Mouse (Mus musculus) liver, embryonic 15.5 days (tissue): ENCODE measurements at regions not wholly inside any gene's neighbourhood (a gene's known extent, or its start where the extent isn't known, plus 50 kb on each side); places are given as distances from the start of the nearest gene placed in this dataset.

ENCODE experiments used
- ATAC-seq: fragments of 200-750 bp; cut with Nextera tagmentation; 2 replicates; pipeline ENCODE4 v1.8.0; 2017; ENCODE audit warnings: moderate number of reproducible peaks, mild to moderate bottlenecking, moderate library complexity; ENCODE audit not compliant: insufficient read depth
- H3K27ac ChIP-seq: fragments of 300-500 bp; sonication (generic); replicated peaks from 2 replicates; pipeline ENCODE4 v1.5.1; 2015; ENCODE audit warnings: mild to moderate bottlenecking, inconsistent platforms
- H3K27me3 ChIP-seq: fragments of 300-500 bp; sonication (generic); 2 replicates; pipeline ENCODE4 v1.6.1; 2015; ENCODE audit warnings: mild to moderate bottlenecking, inconsistent platforms
- H3K36me3 ChIP-seq: fragments of 300-500 bp; sonication (generic); replicated peaks from 2 replicates; pipeline ENCODE4 v1.6.1; 2015; ENCODE audit warnings: moderate library complexity, mild to moderate bottlenecking, inconsistent platforms
- H3K4me1 ChIP-seq: fragments of 300-500 bp; sonication (generic); replicated peaks from 2 replicates; pipeline ENCODE4 v1.6.1; 2015; ENCODE audit warnings: inconsistent platforms
- H3K4me2 ChIP-seq: fragments of 300-500 bp; sonication (generic); 2 replicates; pipeline ENCODE4 v1.6.1; 2015; ENCODE audit warnings: moderate library complexity, mild to moderate bottlenecking, inconsistent platforms
- H3K4me3 ChIP-seq: fragments of 300-500 bp; sonication (generic); replicated peaks from 2 replicates; pipeline ENCODE4 v1.5.1; 2015; ENCODE audit warnings: mild to moderate bottlenecking, inconsistent platforms
- H3K9ac ChIP-seq: fragments of 300-500 bp; sonication (generic); 2 replicates; pipeline ENCODE4 v1.6.1; 2015; ENCODE audit warnings: moderate library complexity, mild to moderate bottlenecking, inconsistent platforms
- H3K9me3 ChIP-seq: fragments of 300-500 bp; sonication (generic); replicated peaks from 2 replicates; pipeline ENCODE4 v1.6.1; 2016; ENCODE audit warnings: inconsistent platforms
- WGBS: fragments of 180-500 bp; shearing (Covaris S2); methylation state at CpG from one replicate; pipeline ENCODE4 v1.1.7; 2015; ENCODE audit warnings: mixed read lengths; ENCODE audit not compliant: insufficient replicate concordance; 5-methylcytosine and 5-hydroxymethylcytosine counted together

GRCm38 (mm10) chr10:9459145-9459544 lies 215.9 kb downstream of the Samd5 start:
- 69% methylated on average over 6 of the region's 6 CpGs for WGBS
- H3K36me3 ChIP-seq = no peaks in the 10 kb centered on the region
- ATAC-seq = no peak

GRCm38 (mm10) chr10:9458466-9458865 lies 216.5 kb downstream of the Samd5 start:
- WGBS = 61% methylated on average over 2 of the region's 2 CpGs

More at GRCm38 (mm10) chr10:9459145-9459544, 215.9 kb downstream of the Samd5 start:
- H3K9me3 ChIP-seq = no peaks in the 10 kb centered on the region
- no peak overlapping the region for H3K4me2 ChIP-seq
- H3K27ac ChIP-seq = no peak overlapping the region
- no peaks in the 10 kb centered on the region for H3K4me1 ChIP-seq
- no peak overlapping the region for H3K4me3 ChIP-seq
- H3K9ac ChIP-seq = no peak overlapping the region
- H3K27me3 ChIP-seq = no peaks in the 10 kb centered on the region

GRCm38 (mm10) chr10:9457222-9457621 lies 217.8 kb downstream of the Samd5 start:
- 71% methylated on average over 1 of the region's 1 CpGs for WGBS
- Histone ChIP-seq H3K9me3 (no peaks in the 10 kb centered on the region), H3K4me3 (no peak overlapping the region), H3K36me3 (no peaks in the 10 kb centered on the region), H3K27me3 (no peaks in the 10 kb centered on the region), H3K27ac (no peak overlapping the region), H3K4me1 (no peaks in the 10 kb centered on the region), H3K9ac (no peak overlapping the region), H3K4me2 (no peak overlapping the region)
- no peak for ATAC-seq

More at GRCm38 (mm10) chr10:9458466-9458865, 216.5 kb downstream of the Samd5 start:
- Histone ChIP-seq H3K27ac (no peak overlapping the region), H3K36me3 (no peaks in the 10 kb centered on the region), H3K4me3 (no peak overlapping the region), H3K27me3 (no peaks in the 10 kb centered on the region), H3K4me2 (no peak overlapping the region), H3K4me1 (no peaks in the 10 kb centered on the region), H3K9me3 (no peaks in the 10 kb centered on the region), H3K9ac (no peak overlapping the region)
- ATAC-seq = no peak

GRCm38 (mm10) chr10:9439072-9439471 lies 235.9 kb downstream of the Samd5 start:
- WGBS = 62% methylated on average over 4 of the region's 4 CpGs
- no peak overlapping the region for H3K9ac ChIP-seq
- H3K4me1 ChIP-seq = no peaks in the 10 kb centered on the region
- ATAC-seq = no peak
- no peaks in the 10 kb centered on the region for H3K27me3 ChIP-seq
- no peak overlapping the region for H3K4me2 ChIP-seq
- H3K9me3 ChIP-seq = no peaks in the 10 kb centered on the region
- no peak overlapping the region for H3K27ac ChIP-seq
- no peak overlapping the region for H3K4me3 ChIP-seq
- no peaks in the 10 kb centered on the region for H3K36me3 ChIP-seq

- Histone ChIP-seq H3K27me3 (no peaks in the 10 kb centered on the region), H3K9ac (no peak overlapping the region), H3K36me3 (no peaks in the 10 kb centered on the region), H3K4me3 (no peak overlapping the region), H3K27ac (no peak overlapping the region), H3K4me1 (no peaks in the 10 kb centered on the region), H3K4me2 (no peak overlapping the region), H3K9me3 (no peaks in the 10 kb centered on the region)
- WGBS = 61% methylated on average over 4 of the region's 4 CpGs
- ATAC-seq = no peak
These were observed 236.6 kb downstream of the Samd5 start for GRCm38 (mm10) chr10:9438366-9438765.

GRCm38 (mm10) chr10:9429085-9429484 lies 245.9 kb downstream of the Samd5 start:
- H3K4me3 ChIP-seq = no peak overlapping the region
- no peaks in the 10 kb centered on the region for H3K9me3 ChIP-seq
- no peak overlapping the region for H3K9ac ChIP-seq
- H3K36me3 ChIP-seq = no peaks in the 10 kb centered on the region
- 50% methylated on average over 2 of the region's 2 CpGs for WGBS
- no peak for ATAC-seq
- H3K27ac ChIP-seq = no peak overlapping the region
- H3K27me3 ChIP-seq = no peaks in the 10 kb centered on the region
- no peaks in the 10 kb centered on the region for H3K4me1 ChIP-seq
- no peak overlapping the region for H3K4me2 ChIP-seq

- no peaks in the 10 kb centered on the region for H3K27me3 ChIP-seq
- H3K36me3 ChIP-seq = no peaks in the 10 kb centered on the region
- H3K9me3 ChIP-seq = no peaks in the 10 kb centered on the region
- H3K4me2 ChIP-seq = no peak overlapping the region
- no peaks in the 10 kb centered on the region for H3K4me1 ChIP-seq
- 60% methylated on average over 4 of the region's 4 CpGs for WGBS
- H3K9ac ChIP-seq = no peak overlapping the region
- no peak overlapping the region for H3K27ac ChIP-seq
- no peak for ATAC-seq
- H3K4me3 ChIP-seq = no peak overlapping the region
These were observed 254.3 kb downstream of the Samd5 start for GRCm38 (mm10) chr10:9420741-9421140.

GRCm38 (mm10) chr10:9416685-9417084 lies 258.3 kb downstream of the Samd5 start:
- 63% methylated on average over 5 of the region's 5 CpGs for WGBS
- Histone ChIP-seq H3K27me3 (no peaks in the 10 kb centered on the region), H3K9me3 (no peaks in the 10 kb centered on the region), H3K4me1 (no peaks in the 10 kb centered on the region), H3K27ac (no peak overlapping the region), H3K9ac (no peak overlapping the region), H3K4me2 (no peak overlapping the region), H3K36me3 (no peaks in the 10 kb centered on the region), H3K4me3 (no peak overlapping the region)
- no peak for ATAC-seq

GRCm38 (mm10) chr10:9406101-9406500 lies 268.9 kb downstream of the Samd5 start:
- H3K27me3 ChIP-seq = no peaks in the 10 kb centered on the region
- no peaks in the 10 kb centered on the region for H3K9me3 ChIP-seq
- no peak overlapping the region for H3K4me3 ChIP-seq
- no peak overlapping the region for H3K9ac ChIP-seq
- no peak overlapping the region for H3K27ac ChIP-seq
- H3K4me2 ChIP-seq = no peak overlapping the region
- ATAC-seq = no peak
- 67% methylated on average over 4 of the region's 4 CpGs for whole genome bisulfite sequencing
- H3K4me1 ChIP-seq = no peaks in the 10 kb centered on the region
- no peaks in the 10 kb centered on the region for H3K36me3 ChIP-seq

- no peaks in the 10 kb centered on the region for H3K9me3 ChIP-seq
- H3K4me1 ChIP-seq = no peaks in the 10 kb centered on the region
- 68% methylated on average over 2 of the region's 2 CpGs for WGBS
- no peak overlapping the region for H3K27ac ChIP-seq
- no peak overlapping the region for H3K4me2 ChIP-seq
- H3K9ac ChIP-seq = no peak overlapping the region
- no peaks in the 10 kb centered on the region for H3K36me3 ChIP-seq
- no peak for ATAC-seq
- H3K27me3 ChIP-seq = no peaks in the 10 kb centered on the region
- no peak overlapping the region for H3K4me3 ChIP-seq
These were observed 269.6 kb downstream of the Samd5 start for GRCm38 (mm10) chr10:9405417-9405816.

- 61% methylated on average over 6 of the region's 6 CpGs for WGBS
- ATAC-seq = no peak
- H3K9ac ChIP-seq = no peak overlapping the region
These were observed 270.0 kb downstream of the Samd5 start for GRCm38 (mm10) chr10:9404963-9405362.

GRCm38 (mm10) chr10:9400911-9401617 lies 273.9 kb downstream of the Samd5 start:
- no peak for ATAC-seq
- Histone ChIP-seq H3K27me3 (no peaks in the 10 kb centered on the region), H3K36me3 (no peaks in the 10 kb centered on the region), H3K9me3 (no peaks in the 10 kb centered on the region), H3K4me1 (no peaks in the 10 kb centered on the region), H3K9ac (no peak overlapping the region), H3K4me3 (no peak overlapping the region), H3K4me2 (no peak overlapping the region), H3K27ac (no peak overlapping the region)
- WGBS = 74% methylated on average over 15 of the region's 15 CpGs

More at GRCm38 (mm10) chr10:9404963-9405362, 270.0 kb downstream of the Samd5 start:
- Histone ChIP-seq H3K9me3 (no peaks in the 10 kb centered on the region), H3K27ac (no peak overlapping the region), H3K4me2 (no peak overlapping the region), H3K4me1 (no peaks in the 10 kb centered on the region), H3K4me3 (no peak overlapping the region), H3K36me3 (no peaks in the 10 kb centered on the region), H3K27me3 (no peaks in the 10 kb centered on the region)
